Mouse (Mus musculus): Measurements from ENCODE around the gene Sema3a.

DNA sequence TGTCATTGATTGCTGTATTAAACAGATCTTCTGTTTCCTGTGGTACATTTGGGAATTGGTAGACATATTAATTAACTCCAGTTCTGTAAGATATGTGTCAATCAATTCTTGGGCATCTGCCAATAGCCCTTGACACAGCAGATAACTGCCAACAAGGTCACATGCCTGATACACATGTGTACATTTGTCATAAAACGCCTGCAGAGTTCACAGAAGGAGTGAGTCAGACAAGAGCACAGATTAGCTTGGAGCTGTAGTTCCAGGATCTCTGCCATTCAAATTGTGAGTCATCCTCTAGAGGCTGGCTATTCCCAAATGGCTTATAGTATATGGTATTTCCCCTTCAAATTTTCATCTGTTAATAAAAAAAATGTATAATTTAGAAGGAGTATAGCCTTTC is 352.4 kb downstream of the Sema3a start:
- TF ChIP-seq GATA1 (IDR thresholded peaks at IDR 0.05; ENCODE audit: low read length) (no peak), TAL1 (IDR thresholded peaks at IDR 0.05; ENCODE audit: low read length) (no peak)
